Comparison of ENCODE assay signal across 8 mouse cellular contexts in the genomic region with DNA sequence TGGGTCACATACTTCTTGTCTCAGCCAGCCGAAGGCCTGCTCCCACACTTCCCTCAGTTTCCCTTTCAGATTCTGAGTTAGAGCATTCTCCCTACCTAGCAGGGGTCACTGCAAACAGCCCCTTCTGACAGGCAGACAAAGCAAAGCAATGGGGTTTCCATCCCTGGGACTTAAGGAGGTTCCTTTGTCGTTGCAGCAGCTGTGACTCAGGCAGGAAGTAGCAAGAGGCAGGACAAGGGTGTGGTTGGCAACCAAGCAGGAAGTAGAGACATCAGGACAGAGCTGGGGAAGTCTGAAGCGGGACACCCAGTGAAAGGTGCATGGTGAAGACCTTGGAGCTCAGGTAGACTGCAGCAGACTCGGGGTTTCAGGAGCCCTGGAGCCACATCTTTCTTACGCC. TPM values are rescaled to one million over a fixed set of nuclear protein-coding genes. Genes with fewer than 3 reads are reported as not detected.
DNase-seq lines count a peak whose midpoint lies in the region; ATAC-seq and TF ChIP-seq lines count a peak whose summit lies in the region.

No protein-coding gene starts in this region.

- no peak for TF ChIP-seq CTCF in lung, embryonic 14.5 days (IDR thresholded peaks at IDR 0.05; ENCODE audit: low read depth)
- no peak for TF ChIP-seq CTCF in kidney, postnatal 0 days (IDR thresholded peaks at IDR 0.05; ENCODE audit: low read depth)

- no peaks in the 10 kb centered on the region for H3K9me3 ChIP-seq in lung, embryonic 14.5 days (ENCODE audit: low read depth, low read length)
- H3K9me3 ChIP-seq in kidney, postnatal 0 days (replicated peaks; ENCODE audit: low read length): no peaks in the 10 kb centered on the region
- H3K9me3 ChIP-seq in midbrain, embryonic 15.5 days: no peaks in the 10 kb centered on the region

- H3K36me3 ChIP-seq in lung, embryonic 14.5 days (ENCODE audit: insufficient read depth): peaks cover 68% of the 10 kb centered on the region
- H3K36me3 ChIP-seq in kidney, postnatal 0 days (ENCODE audit: insufficient read depth, low read length): peaks cover 14% of the 10 kb centered on the region
- H3K36me3 ChIP-seq in midbrain, embryonic 15.5 days (replicated peaks): no peaks in the 10 kb centered on the region; the same call in 1 of the 2 replicates

- no peak overlapping the region for H3K4me3 ChIP-seq in lung, embryonic 14.5 days (ENCODE audit: low read depth, low read length)
- no peak overlapping the region for H3K4me3 ChIP-seq in kidney, postnatal 0 days (replicated peaks; ENCODE audit: low read depth, low read length)
- no peak overlapping the region for H3K4me3 ChIP-seq in midbrain, embryonic 15.5 days

- no peak for ATAC-seq in lung, embryonic 14.5 days (ENCODE audit: insufficient read depth)
- no peak for ATAC-seq in kidney, postnatal 0 days (replicated peaks; ENCODE audit: low FRiP score, low read depth)
- no peak for ATAC-seq in midbrain, embryonic 15.5 days (replicated peaks)

- no peak overlapping the region for H3K4me2 ChIP-seq in lung, embryonic 14.5 days
- H3K4me2 ChIP-seq in kidney, postnatal 0 days (ENCODE audit: low read length): no peak overlapping the region
- no peak overlapping the region for H3K4me2 ChIP-seq in midbrain, embryonic 15.5 days

- H3K4me1 ChIP-seq in lung, embryonic 14.5 days (ENCODE audit: insufficient read depth): peaks cover 26% of the 10 kb centered on the region
- H3K4me1 ChIP-seq in kidney, postnatal 0 days (replicated peaks; ENCODE audit: insufficient read depth, low read length): peaks cover 41% of the 10 kb centered on the region
- peaks cover 44% of the 10 kb centered on the region for H3K4me1 ChIP-seq in midbrain, embryonic 15.5 days

- peak; percentile 40 for DNase-seq in lung, embryonic 14.5 days
- no peak for DNase-seq in lung, postnatal 14 days
- DNase-seq in heart, adult 8-10 months (ENCODE audit: low spot score): peak; percentile 81
- DNase-seq in kidney, postnatal 0 days (ENCODE audit: low spot score): peak; percentile 63
- DNase-seq in urinary bladder, postnatal 25 days (ENCODE audit: low spot score): no peak
- DNase-seq in yolk sac, embryonic 10.5 days (ENCODE audit: low spot score): no peak
- DNase-seq in layer of hippocampus, adult 9-11 months: no peak

- 68% methylated on average over 5 of the region's 5 CpGs for WGBS in lung, embryonic 14.5 days
- WGBS in kidney, postnatal 0 days: 62% methylated on average over 5 of the region's 5 CpGs
- WGBS in midbrain, embryonic 15.5 days: 72% methylated on average over 5 of the region's 5 CpGs

- no peak overlapping the region; the same call in 1 of the 2 replicates for H3K9ac ChIP-seq in lung, embryonic 14.5 days
- peak overlapping the region; percentile 14; the same call in 1 of the 2 replicates for H3K9ac ChIP-seq in kidney, postnatal 0 days (ENCODE audit: low read depth, low read length)
- H3K9ac ChIP-seq in midbrain, embryonic 15.5 days: no peak overlapping the region

- H3K27ac ChIP-seq in lung, embryonic 14.5 days (ENCODE audit: low read depth): peak overlapping the region; percentile 54; the same call in 1 of the 2 replicates
- H3K27ac ChIP-seq in kidney, postnatal 0 days: peak overlapping the region; percentile 77
- H3K27ac ChIP-seq in midbrain, embryonic 15.5 days: peak overlapping the region; percentile 92

- no peaks in the 10 kb centered on the region for H3K27me3 ChIP-seq in lung, embryonic 14.5 days (ENCODE audit: insufficient read depth, low read length)
- H3K27me3 ChIP-seq in kidney, postnatal 0 days (ENCODE audit: insufficient read depth, low read length): no peaks in the 10 kb centered on the region
- H3K27me3 ChIP-seq in midbrain, embryonic 15.5 days (replicated peaks): no peaks in the 10 kb centered on the region

RNA-seq across cellular contexts. Expression of gene Gnai2, which starts 10.6 kb away (rescaled TPM):
- polyA plus RNA-seq in lung, embryonic 14.5 days (2014; fragmentation: Nextera tagmentation; extraction: Ambion mirVana): 408 and 419 TPM in 2 replicates
- 100 to 1,000 TPM; 227 to 299 (median 259) TPM for total RNA-seq in heart, adult 8-10 months (2022)
- 351 and 359 TPM in 2 replicates for polyA plus RNA-seq in kidney, postnatal 0 days (2015; fragmentation: Nextera tagmentation; extraction: Ambion mirVana)
- polyA plus RNA-seq in midbrain, embryonic 15.5 days (2015; fragmentation: Nextera tagmentation; extraction: Ambion mirVana): 299 and 386 TPM in 2 replicates

RNA-seq across cellular contexts. Expression of gene Sema3b, which starts 15.5 kb away (rescaled TPM):
- 5.1 and 5.3 TPM in 2 replicates for polyA plus RNA-seq in lung, embryonic 14.5 days (2014; fragmentation: Nextera tagmentation; extraction: Ambion mirVana)
- 10 to 100 TPM; 21.1 to 33.0 (median 24.2) TPM for total RNA-seq in heart, adult 8-10 months (2022)
- 30.5 and 33.3 TPM in 2 replicates for polyA plus RNA-seq in kidney, postnatal 0 days (2015; fragmentation: Nextera tagmentation; extraction: Ambion mirVana)
- 4.3 and 4.9 TPM in 2 replicates for polyA plus RNA-seq in midbrain, embryonic 15.5 days (2015; fragmentation: Nextera tagmentation; extraction: Ambion mirVana)

RNA-seq across cellular contexts. Expression of gene Ifrd2, which starts 37.1 kb away (rescaled TPM):
- polyA plus RNA-seq in lung, embryonic 14.5 days (2014; fragmentation: Nextera tagmentation; extraction: Ambion mirVana): 57.9 and 64.6 TPM in 2 replicates
- total RNA-seq in heart, adult 8-10 months (2022): 10 to 100 TPM; 43.7 to 58.2 (median 47.5) TPM
- 28.9 and 29.9 TPM in 2 replicates for polyA plus RNA-seq in kidney, postnatal 0 days (2015; fragmentation: Nextera tagmentation; extraction: Ambion mirVana)
- 14.5 and 16.9 TPM in 2 replicates for polyA plus RNA-seq in midbrain, embryonic 15.5 days (2015; fragmentation: Nextera tagmentation; extraction: Ambion mirVana)

RNA-seq across cellular contexts. Expression of gene Hyal3, which starts 43.9 kb away (rescaled TPM):
- polyA plus RNA-seq in lung, embryonic 14.5 days (2014; fragmentation: Nextera tagmentation; extraction: Ambion mirVana): 0.73 and 1.4 TPM in 2 replicates
- under 1 TPM; 0.20 to 0.72 (median 0.25) TPM for total RNA-seq in heart, adult 8-10 months (2022)
- 1.3 and 2.0 TPM in 2 replicates for polyA plus RNA-seq in kidney, postnatal 0 days (2015; fragmentation: Nextera tagmentation; extraction: Ambion mirVana)
- polyA plus RNA-seq in midbrain, embryonic 15.5 days (2015; fragmentation: Nextera tagmentation; extraction: Ambion mirVana): 1.8 TPM in 2 replicates

RNA-seq across cellular contexts. Expression of gene Slc38a3, which starts 44.8 kb away (rescaled TPM):
- polyA plus RNA-seq in lung, embryonic 14.5 days (2014; fragmentation: Nextera tagmentation; extraction: Ambion mirVana): 3.6 and 4.8 TPM in 2 replicates
- 10 to 100 TPM; 62.8 to 91.0 (median 81.6) TPM for total RNA-seq in heart, adult 8-10 months (2022)
- 12.9 and 14.7 TPM in 2 replicates for polyA plus RNA-seq in kidney, postnatal 0 days (2015; fragmentation: Nextera tagmentation; extraction: Ambion mirVana)
- 31.8 and 40.4 TPM in 2 replicates for polyA plus RNA-seq in midbrain, embryonic 15.5 days (2015; fragmentation: Nextera tagmentation; extraction: Ambion mirVana)

Comparison
In these comparisons a context has a peak if more than half of its experiments do, and no peak if none do; other contexts are left out.
1. DNase-seq: peak in lung, embryonic 14.5 days (single experiment), heart, adult 8-10 months (single experiment) and kidney, postnatal 0 days (single experiment); none in lung, postnatal 14 days (single experiment), urinary bladder, postnatal 25 days (single experiment), yolk sac, embryonic 10.5 days (single experiment) and layer of hippocampus, adult 9-11 months (single experiment).
2. Peak in every context shown above with its lines, with median percentiles within 50 percentile points of each other: H3K27ac ChIP-seq.